Mouse (Mus musculus) brown adipose tissue, adult 24 weeks (tissue): ENCODE measurements around the gene Rdh12. TPM values are rescaled to one million over a fixed set of nuclear protein-coding genes. Genes with fewer than 3 reads are reported as not detected.
"Not testable (repeated sequence)": the region's sequence is repeated elsewhere in the genome, so short reads cannot be mapped to it uniquely, and the experiment has no call there.

ENCODE experiments used
- H3K27ac ChIP-seq: fragments of 200-500 bp; replicated peaks from 2 replicates; pipeline ENCODE4 v1.5.1; 2012; ENCODE audit warnings: low read depth, mild to moderate bottlenecking, low read length
- H3K4me1 ChIP-seq: fragments of 200-500 bp; 2 replicates; pipeline ENCODE4 v1.6.1; 2012; ENCODE audit warnings: low read length, mixed read lengths; ENCODE audit not compliant: control insufficient read depth, insufficient read depth, insufficient read length
- H3K4me3 ChIP-seq: fragments of 200-500 bp; 2 replicates; pipeline ENCODE4 v1.5.1; 2012; ENCODE audit warnings: low read depth, mild to moderate bottlenecking, low read length, moderate library complexity; ENCODE audit not compliant: insufficient read depth
- polyA plus RNA-seq: library from polyadenylated mRNA; stranded (reverse); fragments of >200 nt; gene quantifications from 2 replicates; pipeline ENCODE4 v1.2.4, GENCODE M21; 2012; ENCODE audit not compliant: missing spikeins, insufficient read depth, insufficient read length

The Rdh12 gene
- not detected in 2 replicates for polyA plus RNA-seq

- Histone ChIP-seq H3K27ac (no peak within 1 kb of the TSS), H3K4me3 (peak within 1 kb of the TSS; percentile 43), H3K4me1 (no peaks in the 10 kb centered on the region)
These were observed at the start of gene Rdh12 for GRCm38 (mm10) chr12:79208703-79209464. TSS of gene Rdh12 (plus strand) at chr12:79208914.

- Histone ChIP-seq H3K27ac (no peak overlapping the region), H3K4me3 (no peak overlapping the region), H3K4me1 (no peaks in the 10 kb centered on the region)
These were observed 45.8 kb upstream of the Rdh12 start for GRCm38 (mm10) chr12:79162876-79163275.

- no peak overlapping the region for H3K4me3 ChIP-seq
- H3K27ac ChIP-seq, result no peak overlapping the region
- H3K4me1 ChIP-seq, result peaks cover 4% of the 10 kb centered on the region; the same call in 1 of the 2 replicates
These were observed 39.5 kb upstream of the Rdh12 start for GRCm38 (mm10) chr12:79169173-79169572.

DNA sequence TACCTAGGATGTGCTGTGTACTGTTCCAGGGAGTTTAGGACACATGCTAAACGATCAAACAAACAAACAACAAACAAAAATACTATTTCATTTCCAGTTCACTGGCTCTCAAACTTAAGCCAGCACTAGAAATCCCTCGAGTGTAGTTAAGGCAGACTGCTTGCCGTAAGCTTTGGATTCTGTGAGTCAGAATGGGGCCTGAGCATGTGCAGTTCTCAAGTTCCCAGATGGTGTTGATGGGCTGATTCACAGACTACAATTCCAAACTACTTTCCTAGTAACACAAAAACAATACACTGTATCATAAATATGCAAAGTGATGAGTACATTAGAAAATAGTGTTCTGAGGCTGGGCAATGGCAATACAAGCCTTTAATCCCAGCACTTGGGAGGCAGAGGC lies 38.3 kb upstream of the Rdh12 start:
- H3K4me1 ChIP-seq, result peaks cover 4% of the 10 kb centered on the region; the same call in 1 of the 2 replicates
- H3K4me3 ChIP-seq, result no peak overlapping the region
- no peak overlapping the region for H3K27ac ChIP-seq

DNA sequence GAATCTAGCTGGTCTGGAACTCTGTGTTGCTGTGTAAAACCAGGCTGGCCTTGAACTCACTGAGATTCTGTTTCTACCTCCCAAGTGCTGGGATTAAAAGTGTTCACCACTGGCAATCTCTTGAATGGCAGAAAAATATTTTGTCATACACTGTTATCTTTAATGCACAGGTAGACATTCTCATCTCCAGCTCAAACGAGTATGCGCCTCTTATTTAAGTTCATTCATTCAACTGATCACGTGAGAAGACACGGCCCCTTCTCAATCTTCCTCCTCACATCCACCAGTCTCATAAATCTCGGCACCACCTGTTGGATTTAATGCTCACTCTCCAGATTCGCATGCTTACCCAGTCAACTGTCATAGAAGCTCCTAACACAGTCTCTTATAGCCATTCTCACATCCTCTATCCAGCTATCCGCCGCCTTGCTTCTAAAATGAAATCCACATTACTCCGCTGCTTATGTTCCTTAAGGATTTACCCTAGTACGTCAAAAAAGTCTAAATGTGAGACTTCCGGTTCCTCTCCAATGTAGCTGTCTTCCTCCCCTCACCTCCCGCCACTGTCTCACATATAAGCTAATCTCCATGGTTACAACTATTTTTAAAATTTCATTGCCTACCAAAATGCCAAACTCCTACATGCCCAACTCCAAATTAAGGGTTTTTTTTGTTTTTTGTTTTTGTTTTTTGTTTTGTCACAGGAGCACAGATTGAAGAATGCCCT lies 37.3 kb upstream of the Rdh12 start:
- Histone ChIP-seq H3K27ac (no peak overlapping the region), H3K4me3 (peak overlapping the region; percentile 95)

GRCm38 (mm10) chr12:79172019-79172941 lies 36.4 kb upstream of the Rdh12 start, which contains the start of gene Vti1b:
TSS of gene Vti1b (minus strand) at chr12:79172667.
- Histone ChIP-seq H3K27ac (peak within 1 kb of the TSS; percentile 99), H3K4me1 (peaks cover 4% of the 10 kb centered on the region; the same call in 1 of the 2 replicates)

More for the DNA sequence above, 37.3 kb upstream of the Rdh12 start:
- peaks cover 4% of the 10 kb centered on the region; the same call in 1 of the 2 replicates for H3K4me1 ChIP-seq

GRCm38 (mm10) chr12:79173721-79174120 lies 35.0 kb upstream of the Rdh12 start:
- no peak overlapping the region for H3K27ac ChIP-seq
- no peak overlapping the region for H3K4me3 ChIP-seq

More at GRCm38 (mm10) chr12:79172019-79172941, 36.4 kb upstream of the Rdh12 start, which contains the start of gene Vti1b:
- peak within 1 kb of the TSS; percentile 95 for H3K4me3 ChIP-seq

DNA sequence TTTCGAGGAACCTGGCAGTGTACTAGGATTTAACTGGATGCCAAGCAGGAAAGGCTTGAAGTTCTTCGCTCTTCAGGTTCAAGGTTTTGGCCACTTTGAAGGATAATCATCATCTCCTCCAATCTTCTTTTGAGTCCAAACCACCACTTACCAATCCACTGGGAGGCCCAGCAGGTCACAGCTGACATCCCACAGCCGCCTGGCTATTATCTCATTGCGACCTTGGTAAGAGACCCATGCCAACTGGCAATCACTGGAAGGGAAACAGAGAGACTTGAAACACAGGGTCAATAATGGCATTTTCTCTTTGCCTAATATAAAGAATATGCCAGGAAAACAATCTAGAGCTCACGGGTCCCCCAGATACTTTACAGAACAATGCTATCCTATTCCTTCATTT lies 32.7 kb upstream of the Rdh12 start:
- H3K27ac ChIP-seq, result no peak overlapping the region
- no peak overlapping the region for H3K4me3 ChIP-seq
- peaks cover 4% of the 10 kb centered on the region; the same call in 1 of the 2 replicates for H3K4me1 ChIP-seq

More at GRCm38 (mm10) chr12:79173721-79174120, 35.0 kb upstream of the Rdh12 start:
- H3K4me1 ChIP-seq, result peaks cover 4% of the 10 kb centered on the region; the same call in 1 of the 2 replicates

GRCm38 (mm10) chr12:79185160-79185559 lies 23.6 kb upstream of the Rdh12 start:
- not testable (repeated sequence) for H3K4me3 ChIP-seq, H3K27ac ChIP-seq, H3K4me1 ChIP-seq

- peaks cover 6% of the 10 kb centered on the region; the same call in 1 of the 2 replicates for H3K4me1 ChIP-seq
- no peak overlapping the region for H3K27ac ChIP-seq
- peak overlapping the region; percentile 65 for H3K4me3 ChIP-seq
These were observed 17.6 kb upstream of the Rdh12 start for GRCm38 (mm10) chr12:79190931-79191673.

- Histone ChIP-seq H3K4me3 (peak overlapping the region; percentile 65), H3K4me1 (peaks cover 6% of the 10 kb centered on the region; the same call in 1 of the 2 replicates), H3K27ac (no peak overlapping the region)
These were observed 17.0 kb upstream of the Rdh12 start for GRCm38 (mm10) chr12:79191701-79192100.

- H3K4me1 ChIP-seq, result peaks cover 6% of the 10 kb centered on the region; the same call in 1 of the 2 replicates
- no peak within 1 kb of the TSS for H3K27ac ChIP-seq
- peak within 1 kb of the TSS; percentile 65 for H3K4me3 ChIP-seq
These were observed 16.5 kb upstream of the Rdh12 start, which contains the start of gene Rdh11 for GRCm38 (mm10) chr12:79192193-79192592. TSS of gene Rdh11 (minus strand) at chr12:79192293.

DNA sequence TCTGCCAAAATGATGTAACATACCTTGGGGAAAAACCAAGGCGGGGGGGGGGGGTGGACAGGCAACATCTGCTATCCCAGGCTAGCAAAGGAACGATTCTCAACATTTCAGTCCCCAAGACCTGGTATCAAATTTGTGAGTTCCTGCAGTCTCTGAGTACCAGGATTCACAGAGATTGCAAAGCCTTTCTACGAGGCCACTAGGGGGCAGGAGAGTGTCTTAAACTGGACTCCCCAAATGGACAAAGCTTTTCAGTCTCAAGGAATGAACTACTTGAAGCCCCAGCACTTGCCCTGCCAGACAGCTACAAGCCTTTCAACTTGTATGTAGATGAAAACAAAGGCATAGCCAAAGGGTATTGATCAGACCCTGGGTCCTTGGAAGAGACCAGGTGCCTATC lies 15.3 kb upstream of the Rdh12 start:
- Histone ChIP-seq H3K27ac (no peak overlapping the region), H3K4me1 (peaks cover 6% of the 10 kb centered on the region; the same call in 1 of the 2 replicates), H3K4me3 (no peak overlapping the region)

DNA sequence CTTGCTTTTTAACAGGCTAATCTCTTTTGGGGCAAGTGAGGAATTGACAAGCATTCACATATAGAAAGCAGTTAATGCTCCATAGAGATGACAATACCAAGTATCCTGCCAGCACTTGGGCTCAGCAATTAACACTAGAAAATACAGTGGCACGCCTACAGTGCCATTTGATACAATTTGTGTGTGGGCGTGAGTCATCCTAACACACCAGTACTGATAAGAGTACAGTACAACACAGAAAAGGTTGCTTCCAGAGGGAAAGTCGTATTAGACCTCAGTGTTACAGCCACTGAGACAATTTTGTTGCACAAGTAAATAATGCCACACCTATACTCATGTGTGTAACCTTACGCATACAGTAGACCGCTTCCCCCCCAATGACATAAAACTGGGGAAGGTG lies 11.6 kb upstream of the Rdh12 start:
- Histone ChIP-seq H3K4me1 (no peaks in the 10 kb centered on the region), H3K27ac (no peak overlapping the region), H3K4me3 (no peak overlapping the region)
